Mouse (Mus musculus): ENCODE data around the gene Trio.

- TF ChIP-seq CTCF (IDR thresholded peaks at IDR 0.05; ENCODE audit: borderline replicate concordance, insufficient read depth, low read length) (no peak), POLR2A (IDR thresholded peaks at IDR 0.05; ENCODE audit: low read depth, low read length) (no peak)
Measured at GRCm38 (mm10) chr15:27759890-27760289, 265.8 kb downstream of the Trio start.

Data from embryonic fibroblast, embryonic 13.5 days (primary cell).